Mouse (Mus musculus): ENCODE measurements at regions not wholly inside any gene's neighbourhood (a gene's known extent, or its start where the extent isn't known, plus 50 kb on each side); places are given as distances from the start of the nearest gene placed in this dataset.

DNA sequence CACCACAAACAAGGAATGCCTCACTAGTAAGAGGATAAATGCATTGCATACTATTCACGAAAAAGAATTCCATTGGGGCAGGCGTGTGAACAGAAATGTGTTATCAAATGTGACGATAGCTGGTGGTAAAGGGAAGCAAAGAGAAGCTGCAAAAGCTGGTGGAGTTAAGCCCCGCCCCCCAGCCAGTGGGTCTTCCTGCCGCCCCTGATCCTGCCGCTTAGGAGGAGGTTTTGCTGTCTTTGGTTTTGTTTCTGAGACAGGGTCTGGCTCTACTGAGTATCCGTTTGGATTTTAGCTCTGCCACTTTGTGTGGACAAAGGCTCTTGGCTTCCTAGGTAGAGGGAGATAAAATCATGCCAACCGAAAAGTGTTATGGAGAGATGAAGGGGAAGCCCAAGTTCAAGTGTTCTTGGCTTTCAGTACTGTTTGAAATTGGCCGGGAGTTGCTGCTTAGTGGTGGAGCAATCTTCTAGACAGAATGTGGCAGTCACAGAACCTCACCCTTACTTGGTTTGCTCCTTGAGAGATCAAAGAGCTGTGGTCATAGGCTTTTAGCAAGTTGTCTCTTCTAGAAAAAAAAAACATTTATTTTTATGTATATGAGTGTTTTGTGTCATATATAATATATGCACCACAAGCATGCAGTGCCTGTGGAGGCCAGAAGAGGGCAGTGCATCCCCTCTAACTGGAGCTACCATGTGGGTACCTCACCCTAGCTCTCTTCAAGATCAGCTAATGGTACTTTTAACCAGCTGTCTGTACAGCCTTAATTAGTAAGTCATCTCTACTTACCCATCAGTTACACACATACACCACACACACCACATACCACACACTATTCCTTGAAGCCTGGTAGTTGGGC is 59.8 kb upstream of the Slc34a2 start:
- H3K27ac ChIP-seq: no peak overlapping the region
- H3K4me3 ChIP-seq: no peak overlapping the region
- TF ChIP-seq CTCF (conservative IDR thresholded peaks at IDR 0.05): peak; percentile 49
- DNase-seq (ENCODE audit: low spot score in 2 of 2): no peak

DNA sequence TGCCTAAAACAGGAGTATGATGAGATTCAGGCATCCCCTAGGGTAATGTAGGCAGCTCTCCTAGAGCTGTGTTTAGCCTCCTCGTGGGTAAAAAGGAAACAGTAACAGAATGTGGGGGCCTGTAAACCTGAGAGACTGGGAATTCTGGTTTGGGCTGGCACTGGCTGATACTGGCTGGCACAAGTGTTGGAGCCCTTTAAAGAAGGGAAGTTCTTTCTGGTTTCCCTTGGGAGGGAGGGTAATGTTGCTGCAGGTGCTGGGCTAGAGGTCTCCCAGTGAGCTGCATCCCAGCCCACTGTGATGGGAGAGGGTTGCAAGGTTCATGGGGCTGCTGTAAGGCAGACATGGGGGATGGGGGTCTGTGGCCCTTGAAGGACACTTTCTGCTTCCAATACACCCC is 58.4 kb upstream of the Slc34a2 start:
- no peak overlapping the region for H3K4me3 ChIP-seq
- H3K27ac ChIP-seq: no peak overlapping the region
- DNase-seq (ENCODE audit: low spot score in 2 of 2): no peak
- no peak for TF ChIP-seq CTCF (conservative IDR thresholded peaks at IDR 0.05)

DNA sequence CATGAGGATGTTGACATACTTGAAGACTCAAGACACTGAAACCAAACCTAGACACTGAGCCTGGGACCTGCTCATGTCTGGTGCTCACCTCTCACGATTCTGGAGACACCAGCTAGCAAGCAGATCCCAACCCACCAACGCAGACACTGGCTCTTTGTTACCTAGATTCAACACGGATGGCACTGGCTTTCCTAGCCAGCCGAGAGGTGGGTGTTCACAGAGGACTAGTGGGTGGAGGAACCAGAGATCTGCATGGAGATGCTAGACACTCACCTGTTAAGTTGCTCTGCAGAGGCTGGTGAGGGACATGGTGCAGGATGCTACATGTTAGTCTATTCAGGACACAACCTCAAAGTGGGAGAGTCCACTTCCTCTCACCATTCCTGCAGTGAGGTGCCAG is 55.8 kb upstream of the Slc34a2 start:
- H3K27ac ChIP-seq: no peak overlapping the region
- H3K4me3 ChIP-seq: no peak overlapping the region
- no peak for TF ChIP-seq CTCF (conservative IDR thresholded peaks at IDR 0.05)
- DNase-seq (ENCODE audit: low spot score in 2 of 2): peak; percentile 11 to 22

DNA sequence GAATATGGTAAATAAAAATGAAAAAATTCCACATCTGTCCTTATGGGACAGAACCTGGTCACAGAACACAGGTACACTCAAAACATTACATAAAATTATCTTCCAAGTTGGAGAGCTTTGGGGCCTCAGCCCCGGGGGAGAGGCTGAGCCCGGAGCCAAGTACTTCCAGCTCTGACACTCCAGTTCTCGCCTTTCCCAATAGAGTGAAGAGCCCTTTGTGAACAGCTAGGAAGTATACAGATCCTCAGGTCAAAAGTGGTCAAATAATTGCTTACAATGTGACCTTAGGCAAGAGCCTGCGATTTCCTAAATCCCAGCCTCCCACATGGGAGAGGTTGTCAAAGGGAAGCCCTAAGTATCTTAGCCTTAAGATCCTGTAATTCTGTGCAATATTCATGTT is 55.1 kb upstream of the Slc34a2 start:
- no peak overlapping the region for H3K4me3 ChIP-seq
- H3K27ac ChIP-seq: no peak overlapping the region
- no peak for DNase-seq (ENCODE audit: low spot score in 2 of 2)
- TF ChIP-seq CTCF (conservative IDR thresholded peaks at IDR 0.05): no peak

Measured in layer of hippocampus, adult 2 months (tissue).